Mouse (Mus musculus): ENCODE results near the gene Cxadr.

The Cxadr gene

DNA sequence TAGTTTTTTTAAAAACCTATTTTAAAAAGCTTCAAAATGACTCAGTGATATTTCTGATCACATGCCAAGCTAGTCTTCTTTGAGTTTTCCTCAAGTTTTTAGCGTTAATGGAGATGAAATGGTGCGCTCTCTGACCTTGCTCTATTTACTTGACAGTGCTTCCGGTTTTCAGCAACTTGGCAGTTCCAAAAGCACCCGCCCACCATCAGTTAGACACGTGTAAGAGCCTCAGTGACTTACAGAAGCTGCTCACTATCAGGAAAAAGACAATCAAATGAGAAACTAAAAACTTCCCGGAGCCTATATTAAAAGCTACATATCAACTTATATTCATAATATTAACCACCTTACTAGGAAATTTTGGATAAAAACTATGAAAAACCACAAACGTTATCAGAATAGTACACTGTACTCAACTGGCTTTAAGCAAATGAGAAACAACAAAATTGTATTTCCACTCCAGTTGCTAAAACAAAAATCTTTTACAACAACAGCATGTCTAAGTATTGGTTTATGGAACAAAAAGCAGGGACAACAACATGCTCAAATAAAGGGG, 70.3 kb downstream of the Cxadr start:
- DNase-seq (ENCODE audit: low spot score in 2 of 2) = no peak

GRCm38 (mm10) chr16:78372786-78373185, 71.5 kb downstream of the Cxadr start:
- no peak for DNase-seq (ENCODE audit: low spot score in 2 of 2)

DNA sequence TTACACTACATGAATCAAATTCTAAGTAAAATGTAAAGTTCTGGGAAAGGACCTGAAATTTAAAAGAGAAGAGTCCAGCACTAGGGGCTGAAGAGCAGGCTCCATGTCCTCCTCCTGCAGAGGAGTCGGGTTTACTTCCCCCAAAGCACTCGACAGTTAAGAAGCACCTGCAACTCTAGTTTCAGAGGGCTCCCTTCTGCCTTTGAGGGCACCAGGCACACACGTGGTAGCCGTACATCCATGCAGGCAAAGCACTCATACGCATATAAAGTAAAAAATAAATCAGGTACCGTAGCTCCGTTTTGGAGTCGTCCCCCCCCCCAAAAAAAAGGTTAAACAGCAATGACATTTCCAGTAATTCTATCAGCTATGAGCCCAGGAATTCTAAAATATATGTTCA, 72.5 kb downstream of the Cxadr start:
- no peak for DNase-seq (ENCODE audit: low spot score in 2 of 2)

DNA sequence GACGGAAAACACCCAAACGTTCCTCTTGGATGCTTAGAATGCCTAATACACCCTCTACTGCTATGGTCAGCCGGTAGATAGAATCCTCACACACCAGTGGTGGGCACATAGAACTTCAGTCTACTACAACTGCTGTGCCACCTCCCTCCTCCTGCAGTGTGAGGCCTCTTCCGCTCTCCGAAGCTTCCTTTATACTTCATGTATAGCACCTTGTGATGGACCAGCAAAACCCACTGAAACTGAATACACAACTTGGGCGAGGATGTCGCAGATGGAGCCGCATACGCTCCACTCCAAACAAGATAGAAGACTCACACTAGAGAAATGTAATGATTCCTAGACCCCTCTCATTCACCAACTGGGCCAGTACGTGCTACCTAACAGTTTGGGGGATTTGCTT, 73.9 kb downstream of the Cxadr start:
- no peak for DNase-seq (ENCODE audit: low spot score in 2 of 2)

- DNase-seq (ENCODE audit: low spot score in 2 of 2) = peak; percentile 17 to 47
Measured at GRCm38 (mm10) chr16:78375821-78376691, 74.8 kb downstream of the Cxadr start.

GRCm38 (mm10) chr16:78376745-78377570, 75.7 kb downstream of the Cxadr start, which contains the start of gene Btg3:
Gene Btg3 (minus strand): TSS chr16:78377192.
- DNase-seq (ENCODE audit: low spot score in 2 of 2) = peak; percentile 75 to 82

DNA sequence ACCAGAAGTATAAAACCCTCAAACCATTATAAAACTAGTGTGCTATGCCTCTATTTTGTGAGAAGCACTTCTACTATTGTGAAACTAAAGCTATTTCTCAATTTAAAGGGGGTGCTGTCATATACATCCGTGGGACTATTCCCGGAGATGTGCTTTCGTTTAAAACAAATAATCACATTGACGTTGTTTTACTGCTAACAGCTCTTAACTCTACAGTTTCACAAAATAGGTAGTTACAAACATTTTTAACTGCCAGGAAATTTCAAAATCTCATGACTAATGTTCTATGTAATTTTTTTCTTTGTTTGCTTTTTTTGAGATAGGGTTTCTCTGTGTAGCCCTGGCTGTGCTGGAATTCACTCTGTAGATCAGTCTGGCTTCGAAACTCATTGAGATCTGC, 77.2 kb downstream of the Cxadr start:
- DNase-seq (ENCODE audit: low spot score in 2 of 2) = no peak

- DNase-seq (ENCODE audit: low spot score in 2 of 2) = no peak
Measured at GRCm38 (mm10) chr16:78389122-78389521, 87.8 kb downstream of the Cxadr start.

DNA sequence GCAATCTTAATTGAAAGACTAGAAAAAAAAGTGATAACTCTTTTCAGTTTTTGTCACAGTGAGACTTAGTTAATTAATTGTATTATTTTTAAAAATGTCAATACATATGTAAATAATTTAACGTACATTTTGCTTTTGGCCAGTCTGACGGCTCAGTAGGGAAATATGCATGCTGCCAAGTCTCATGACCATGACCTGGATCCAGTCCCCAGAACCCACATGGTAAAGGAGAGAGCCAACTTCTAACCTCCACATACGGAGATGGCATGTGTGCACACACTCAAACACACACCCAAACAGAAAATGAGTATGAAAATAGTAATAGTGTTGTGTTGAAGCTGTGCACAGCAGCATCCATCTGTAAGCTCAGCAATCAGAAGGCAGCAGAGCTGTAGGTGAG, 88.7 kb downstream of the Cxadr start:
- no peak for DNase-seq (ENCODE audit: low spot score in 2 of 2)

- DNase-seq (ENCODE audit: low spot score in 2 of 2) = no peak
Measured at GRCm38 (mm10) chr16:78391354-78391753, 90.1 kb downstream of the Cxadr start.

DNA sequence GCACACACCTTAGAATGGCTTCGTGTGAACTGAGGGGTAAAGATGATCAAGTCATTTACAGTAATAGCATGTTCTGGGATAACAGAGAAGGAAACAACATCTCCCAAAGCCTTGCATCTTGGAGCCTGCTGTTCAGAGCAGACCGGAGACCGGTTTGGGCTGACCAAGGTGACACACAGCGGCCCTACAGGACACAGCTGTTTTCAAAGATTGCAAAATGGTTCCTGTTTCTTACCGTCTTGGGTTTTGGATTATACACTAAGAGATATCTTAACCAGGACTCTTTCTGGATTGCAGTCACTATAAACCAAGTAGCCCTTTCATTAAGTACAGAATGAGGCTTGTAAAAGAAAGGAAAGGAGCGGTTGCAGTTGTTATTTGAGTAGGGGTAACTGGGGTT, 97.4 kb downstream of the Cxadr start:
- DNase-seq (ENCODE audit: low spot score in 2 of 2) = no peak

- DNase-seq (ENCODE audit: low spot score in 2 of 2) = no peak
Measured at GRCm38 (mm10) chr16:78399423-78399822, 98.1 kb downstream of the Cxadr start.

- DNase-seq (ENCODE audit: low spot score in 2 of 2) = no peak
Measured at GRCm38 (mm10) chr16:78402316-78402715, 101.0 kb downstream of the Cxadr start.

- DNase-seq (ENCODE audit: low spot score in 2 of 2) = no peak
Measured at GRCm38 (mm10) chr16:78406657-78407056, 105.4 kb downstream of the Cxadr start.

DNA sequence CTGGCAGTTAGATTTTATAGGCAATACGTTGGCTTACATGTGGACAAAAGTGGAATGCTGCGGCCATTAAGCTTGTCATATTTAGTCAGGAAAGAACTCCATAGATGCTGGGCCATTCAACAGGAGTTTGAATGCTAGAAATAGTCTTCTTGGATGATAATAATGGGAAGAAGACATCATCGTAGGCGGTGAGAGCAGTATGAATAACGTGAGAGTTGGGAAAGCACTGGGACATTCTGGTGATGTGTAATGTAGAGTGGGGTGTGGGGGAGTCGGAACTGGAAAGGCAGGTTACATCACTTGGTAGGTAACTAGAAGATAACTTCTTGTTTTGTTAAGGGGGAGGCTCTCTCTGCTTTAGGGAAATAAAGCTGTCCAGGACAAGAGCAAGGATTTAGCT, 106.6 kb downstream of the Cxadr start:
- DNase-seq (ENCODE audit: low spot score in 2 of 2) = no peak

Data from spleen, postnatal 14 days (tissue).